Mouse (Mus musculus) bone marrow macrophage, adult 2 months (primary cell): ENCODE results near the gene Zxdc.

Experiments used
- CTCF ChIP-seq: IDR thresholded peaks from 2 replicates; pipeline ENCODE4 v1.5.1; 2012; ENCODE audit warnings: low read depth, mild to moderate bottlenecking, low read length, moderate library complexity
- POLR2A ChIP-seq: IDR thresholded peaks from 2 replicates; pipeline ENCODE4 v1.6.1; 2012; ENCODE audit warnings: mild to moderate bottlenecking, low read depth, low read length, borderline replicate concordance

DNA sequence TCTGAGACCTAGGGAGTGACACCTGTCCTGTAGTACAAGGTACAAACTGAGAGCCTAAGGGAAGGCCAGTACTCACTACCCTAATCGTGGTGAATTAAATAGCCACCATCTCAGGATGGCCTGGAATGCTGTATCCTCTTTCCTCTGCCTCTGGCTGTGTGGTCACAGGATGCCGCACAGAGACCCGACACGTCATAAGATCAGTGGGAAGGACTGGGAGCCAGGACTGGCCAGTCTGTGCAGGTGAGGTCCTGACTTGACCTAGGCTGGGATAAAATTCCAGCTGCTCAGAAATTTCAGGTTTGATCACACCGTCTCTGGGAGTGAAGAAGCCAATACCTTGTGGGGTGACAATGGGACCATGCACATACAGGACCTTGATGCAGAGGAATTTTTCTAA, 82.2 kb downstream of the Zxdc start:
- TF ChIP-seq CTCF (no peak), POLR2A (no peak)
